Mouse (Mus musculus): ENCODE measurements around the gene Dhx40. TPM values are rescaled to one million over a fixed set of nuclear protein-coding genes. Genes with fewer than 3 reads are reported as not detected.

Gene Dhx40
- 10 to 100 TPM; 11.7 to 15.0 (median 14.1) TPM for total RNA-seq (2022)

DNA sequence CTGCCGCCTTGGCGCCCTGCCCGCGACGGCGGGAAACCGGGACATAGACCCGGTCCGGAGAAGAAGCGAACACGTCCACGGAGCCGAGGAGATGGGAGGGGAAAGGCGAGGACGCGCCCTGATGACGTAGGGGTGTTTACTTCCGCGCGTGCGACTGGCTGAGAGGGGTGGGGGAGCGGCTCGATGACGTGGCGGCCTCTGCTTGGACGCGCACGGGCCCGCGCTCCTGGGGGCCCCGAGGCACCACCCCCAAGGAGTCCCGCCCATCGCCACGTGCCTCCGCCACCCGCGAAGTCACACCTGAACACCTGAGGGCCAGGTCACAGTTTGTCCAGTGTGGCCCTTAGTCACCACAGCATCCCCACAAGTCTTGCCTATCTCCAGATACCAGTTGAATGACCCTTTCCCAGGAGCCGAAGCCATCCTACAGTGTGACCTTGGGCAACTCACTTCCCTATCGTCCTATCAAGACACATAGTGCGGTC lies at the start of gene Dhx40:
TSS of gene Dhx40 (minus strand) at position 242 of the 485 bp plus-strand sequence.
- DNase-seq (ENCODE audit: low spot score in 2 of 2) = peak; percentile 80 to 81

DNA sequence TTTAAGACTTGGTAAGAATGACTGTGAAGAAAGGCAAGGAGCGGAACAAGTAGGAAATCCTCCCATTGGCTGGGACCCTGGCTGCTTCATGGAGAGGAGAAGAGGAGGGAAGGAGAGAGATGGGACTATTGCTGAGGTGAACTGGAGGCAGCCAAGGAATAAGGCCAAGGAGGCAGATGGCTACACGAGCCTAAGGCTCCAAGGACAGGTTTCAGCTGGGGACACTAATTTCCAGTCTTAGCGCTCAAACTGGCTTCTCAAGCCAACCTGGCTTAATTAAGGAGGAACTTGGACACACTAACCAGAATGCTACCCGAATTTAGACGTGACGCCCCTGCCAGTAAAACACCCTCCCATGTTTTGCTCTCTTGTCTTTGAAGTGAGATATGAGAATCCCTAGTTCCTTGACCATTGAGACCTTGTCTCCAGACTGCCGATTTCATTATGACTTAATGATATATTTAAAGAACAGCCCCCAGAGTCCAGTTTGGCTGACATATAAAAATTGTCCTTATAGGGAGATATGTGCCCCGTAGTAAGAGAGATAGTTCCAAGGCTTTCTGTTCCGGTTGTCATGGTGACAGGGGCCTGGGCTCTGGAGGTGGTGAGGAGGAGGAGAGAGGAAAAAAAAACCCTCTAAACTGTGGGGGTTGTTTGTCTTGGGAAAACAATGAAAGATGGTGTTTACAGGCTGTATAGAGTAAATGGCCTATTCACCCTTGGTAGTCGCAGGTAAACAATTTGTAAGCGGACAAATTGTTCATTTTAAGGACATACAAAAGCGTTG lies 48.3 kb upstream of the Dhx40 start:
- DNase-seq (ENCODE audit: low spot score in 2 of 2) = no peak

DNA sequence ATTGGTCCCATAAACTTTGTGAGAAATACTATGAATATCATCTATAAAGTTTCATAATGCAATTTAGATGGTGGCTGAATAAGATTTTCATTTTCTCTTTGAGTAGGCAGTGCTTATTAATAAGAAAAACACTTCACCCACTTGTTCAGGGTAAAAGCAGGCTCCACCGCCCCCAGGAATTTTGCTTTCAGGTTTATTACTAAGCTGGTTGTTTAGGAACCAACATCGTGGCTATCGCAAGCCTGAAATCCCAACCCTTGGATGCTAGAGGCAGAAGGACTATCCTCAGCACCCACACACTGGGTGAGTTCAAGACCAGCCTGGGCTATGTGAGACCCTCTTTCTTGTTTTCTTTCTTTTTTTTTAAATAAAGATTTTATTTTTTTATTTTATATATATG lies 45.5 kb upstream of the Dhx40 start:
- DNase-seq (ENCODE audit: low spot score in 2 of 2) = no peak

DNA sequence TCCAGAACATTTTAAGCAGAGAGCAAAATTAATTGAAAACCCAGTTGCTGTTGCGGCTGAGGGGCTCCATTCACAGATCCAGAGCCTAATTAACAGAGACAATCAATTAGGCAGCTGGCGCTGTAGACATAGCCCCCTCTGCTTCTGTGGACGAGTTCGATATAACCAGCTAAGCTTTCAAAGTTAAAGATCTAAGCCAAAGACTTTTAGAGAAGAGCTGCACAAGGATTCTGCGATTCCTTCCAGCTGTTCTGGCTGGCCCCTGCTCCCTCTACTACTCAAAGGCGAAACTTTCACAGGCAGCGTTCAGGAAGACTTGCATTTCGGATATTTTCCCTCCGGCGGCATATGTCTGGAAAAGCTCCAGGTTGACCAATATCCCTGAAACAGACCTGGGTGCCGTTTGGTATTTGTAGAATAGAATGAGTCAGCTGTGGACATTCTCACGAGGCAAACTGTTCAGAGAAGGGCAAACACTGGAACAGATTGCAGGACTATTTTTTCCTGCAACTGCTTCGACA lies 45.0 kb upstream of the Dhx40 start:
- no peak for DNase-seq (ENCODE audit: low spot score in 2 of 2)

DNA sequence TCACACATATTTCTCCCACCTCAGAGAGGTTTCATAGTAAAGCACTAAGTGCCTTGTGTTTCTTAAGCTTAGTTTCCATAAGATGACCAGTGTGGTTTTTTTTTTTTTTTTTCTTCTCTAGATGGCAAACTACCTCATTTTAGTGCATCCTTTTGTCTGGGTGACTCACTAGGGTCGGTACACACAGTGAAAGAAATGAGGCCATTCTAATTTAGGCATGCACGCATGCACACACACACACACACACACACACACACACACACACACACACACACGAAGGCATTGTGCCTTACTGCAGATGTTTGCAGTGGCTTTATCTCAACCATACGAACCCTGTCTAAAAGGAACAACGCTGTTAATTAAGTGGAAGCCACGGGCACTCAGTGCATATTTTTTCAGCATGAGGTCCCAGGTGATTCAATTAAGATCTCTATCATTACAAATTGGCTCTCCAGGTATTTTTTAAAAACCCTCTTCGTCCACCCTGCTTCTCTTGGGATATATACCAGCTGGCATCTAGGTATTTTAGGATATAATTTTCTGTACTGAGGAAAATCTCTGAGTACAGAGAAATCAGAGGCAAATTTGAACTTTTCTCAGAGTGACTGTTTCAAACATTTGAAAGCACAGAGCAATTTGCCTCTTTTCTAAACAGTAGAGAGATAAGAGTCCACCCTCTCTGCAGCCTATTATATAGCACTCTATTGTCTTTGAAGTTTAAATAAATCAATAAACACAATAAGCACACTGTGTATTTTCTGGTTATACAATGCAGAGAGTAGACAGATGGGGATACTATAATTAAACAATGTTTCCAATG lies 44.4 kb upstream of the Dhx40 start:
- no peak for DNase-seq (ENCODE audit: low spot score in 2 of 2)

DNA sequence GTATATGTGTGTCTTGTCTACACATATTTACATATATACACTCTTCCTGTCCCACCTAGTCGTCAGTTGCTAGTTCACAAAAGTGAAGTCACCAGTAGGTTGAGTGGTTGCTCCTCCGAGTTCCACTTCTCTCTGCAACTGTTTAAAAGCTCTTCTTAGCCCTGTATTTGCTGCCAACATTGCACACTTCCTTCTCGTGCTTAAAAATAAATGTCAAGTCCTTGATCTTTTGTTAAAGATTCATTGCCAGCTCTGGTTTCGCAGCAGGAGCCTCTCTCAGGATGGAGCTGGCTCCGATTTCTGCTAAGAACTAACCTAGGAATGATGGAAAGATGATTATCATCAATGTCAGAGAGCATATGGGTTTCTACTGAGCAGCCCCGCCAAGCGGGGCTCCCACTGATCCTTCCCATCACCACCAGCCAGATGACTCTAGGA lies 43.7 kb upstream of the Dhx40 start:
- no peak for DNase-seq (ENCODE audit: low spot score in 2 of 2)

DNA sequence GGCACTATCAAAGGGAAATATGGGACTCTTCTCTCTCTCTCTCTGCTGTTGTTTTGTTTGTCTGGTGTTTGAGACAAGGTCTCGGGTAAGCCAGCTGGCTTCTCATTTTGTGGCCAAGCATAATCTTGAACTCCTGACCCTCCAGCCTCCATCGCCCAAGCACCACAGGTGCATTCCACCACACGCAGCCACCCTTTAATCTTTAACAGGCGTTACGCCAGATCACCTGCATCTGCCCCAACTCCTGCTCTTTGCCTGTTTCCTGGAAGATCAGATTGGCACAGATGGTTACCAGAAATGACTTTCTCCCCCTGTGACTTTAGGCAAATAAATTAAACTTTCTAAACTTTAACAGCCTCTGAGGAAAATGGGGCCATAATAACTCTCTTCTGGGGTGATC lies 36.3 kb upstream of the Dhx40 start:
- DNase-seq (ENCODE audit: low spot score in 2 of 2) = no peak

DNA sequence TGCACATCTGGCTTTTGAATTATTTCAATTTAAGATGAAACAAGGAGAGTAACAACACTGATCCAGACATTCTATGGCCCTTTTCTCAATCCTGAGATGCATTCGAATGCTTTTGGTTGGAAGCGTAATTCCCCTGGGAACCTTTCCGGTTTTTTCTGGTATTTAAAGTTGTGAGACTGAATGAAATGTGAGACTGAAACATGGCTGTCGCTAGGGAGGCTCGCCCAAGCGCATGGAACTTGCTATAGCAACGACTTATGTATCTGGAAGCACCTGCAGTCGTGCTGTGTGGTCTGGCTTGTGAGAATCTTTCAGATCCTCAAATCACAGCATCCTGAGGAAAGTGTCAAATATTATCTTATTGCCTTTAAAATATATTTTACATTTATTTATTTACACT lies 33.7 kb upstream of the Dhx40 start:
- DNase-seq (ENCODE audit: low spot score in 2 of 2) = no peak

DNA sequence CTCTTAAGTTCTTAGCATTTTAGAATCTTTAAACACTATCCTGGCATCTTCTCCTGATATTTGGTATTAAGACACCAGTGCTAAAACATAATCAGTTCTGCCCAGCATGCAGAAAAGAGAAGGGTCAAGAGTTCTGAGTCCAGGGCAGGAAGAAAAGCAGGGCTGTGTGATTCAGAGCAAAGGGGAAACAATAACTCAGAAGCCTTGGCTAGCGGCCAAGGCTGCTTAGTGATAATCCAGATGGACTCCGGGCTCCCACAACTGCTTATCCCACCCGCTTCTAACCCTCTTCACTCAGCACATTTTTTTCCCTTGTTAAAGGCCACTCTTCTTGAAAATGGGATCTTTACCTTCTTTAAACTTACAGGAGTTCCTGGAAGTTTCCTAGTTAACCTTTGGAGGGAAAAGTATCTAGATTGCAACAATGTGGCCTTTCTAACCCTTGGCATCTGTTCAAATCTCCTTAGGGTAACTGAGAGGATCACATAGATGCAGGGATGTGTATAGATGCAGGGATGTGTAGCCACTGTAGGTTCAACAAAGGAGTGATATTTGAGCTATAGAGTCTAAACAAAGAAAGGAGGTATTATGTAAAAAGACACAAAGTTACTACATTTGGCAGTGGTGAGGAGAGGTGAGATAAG lies 33.1 kb upstream of the Dhx40 start:
- DNase-seq (ENCODE audit: low spot score in 2 of 2) = peak; percentile 9 to 46

DNA sequence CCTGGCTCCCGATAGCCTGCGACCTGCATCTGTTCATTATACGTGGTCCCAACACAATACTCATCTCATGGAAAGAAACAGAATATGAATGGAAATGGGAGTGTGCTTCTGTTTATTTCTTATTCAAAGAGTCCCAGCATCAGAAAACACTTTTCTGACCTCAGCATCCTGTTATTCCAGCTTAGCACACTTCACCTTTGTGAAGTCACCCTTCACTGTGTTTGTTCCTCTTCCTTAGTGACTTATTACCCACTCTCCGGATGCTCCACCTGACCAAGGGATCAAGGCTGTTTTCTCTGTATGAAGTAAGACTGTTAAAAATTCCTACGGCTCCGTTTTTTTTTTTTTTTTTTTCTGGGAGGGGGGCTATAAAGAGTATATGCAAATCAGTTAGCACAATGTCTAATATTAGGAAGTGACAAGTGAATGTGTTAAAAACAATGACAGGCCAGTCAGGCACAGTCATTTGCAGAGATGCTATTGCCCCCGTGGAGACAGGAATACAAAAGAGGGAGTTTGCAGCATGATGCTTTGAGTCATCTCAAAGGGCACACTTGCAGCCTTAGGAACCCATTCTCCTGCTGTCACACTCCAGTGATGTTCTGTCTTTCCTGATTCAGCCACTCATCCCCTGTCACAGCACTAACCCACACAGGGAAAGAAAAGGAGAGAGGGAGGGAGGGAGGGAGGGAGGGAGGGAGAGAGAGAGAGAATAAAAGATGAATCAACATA lies 32.3 kb upstream of the Dhx40 start:
- DNase-seq (ENCODE audit: low spot score in 2 of 2) = no peak

DNA sequence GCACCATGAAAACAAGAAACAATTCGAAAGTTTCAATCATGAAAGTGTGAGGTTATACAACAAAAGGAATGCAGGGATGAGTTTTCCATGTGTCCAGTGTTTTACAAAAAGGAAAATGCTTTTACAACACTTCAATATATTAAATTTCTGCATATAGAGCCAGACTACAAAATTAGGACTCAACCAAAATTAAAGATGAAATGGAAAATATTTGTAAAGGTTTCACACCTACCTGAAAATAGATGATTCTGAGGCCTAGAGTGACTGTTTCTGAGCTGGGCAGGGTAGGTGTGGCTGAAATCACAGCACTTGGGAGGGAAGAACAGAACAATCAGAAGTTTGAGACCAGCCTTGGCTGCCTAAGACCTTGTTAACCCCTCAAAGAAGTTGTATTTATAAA lies 31.2 kb upstream of the Dhx40 start:
- no peak for DNase-seq (ENCODE audit: low spot score in 2 of 2)

DNA sequence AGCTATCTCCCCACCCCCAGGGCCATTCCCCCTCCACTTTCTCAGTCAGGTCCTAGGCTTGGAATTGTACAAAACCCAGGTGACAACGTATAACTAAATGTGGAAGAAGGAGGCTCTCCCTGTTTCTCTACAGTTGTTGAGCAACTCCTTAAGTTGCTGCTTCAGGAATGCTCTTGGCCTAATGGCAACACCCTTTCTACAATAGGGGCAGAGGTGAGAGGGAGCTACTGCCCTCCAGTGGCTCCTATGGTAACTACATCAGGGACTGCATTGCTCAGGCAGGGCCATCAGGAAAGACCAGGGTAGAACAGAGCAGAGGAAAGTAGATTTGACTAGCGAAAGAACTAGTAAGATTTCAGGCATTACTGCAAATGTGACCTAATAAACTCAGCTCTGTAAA lies 28.8 kb upstream of the Dhx40 start:
- peak; percentile 63 to 69 for DNase-seq (ENCODE audit: low spot score in 2 of 2)

DNA sequence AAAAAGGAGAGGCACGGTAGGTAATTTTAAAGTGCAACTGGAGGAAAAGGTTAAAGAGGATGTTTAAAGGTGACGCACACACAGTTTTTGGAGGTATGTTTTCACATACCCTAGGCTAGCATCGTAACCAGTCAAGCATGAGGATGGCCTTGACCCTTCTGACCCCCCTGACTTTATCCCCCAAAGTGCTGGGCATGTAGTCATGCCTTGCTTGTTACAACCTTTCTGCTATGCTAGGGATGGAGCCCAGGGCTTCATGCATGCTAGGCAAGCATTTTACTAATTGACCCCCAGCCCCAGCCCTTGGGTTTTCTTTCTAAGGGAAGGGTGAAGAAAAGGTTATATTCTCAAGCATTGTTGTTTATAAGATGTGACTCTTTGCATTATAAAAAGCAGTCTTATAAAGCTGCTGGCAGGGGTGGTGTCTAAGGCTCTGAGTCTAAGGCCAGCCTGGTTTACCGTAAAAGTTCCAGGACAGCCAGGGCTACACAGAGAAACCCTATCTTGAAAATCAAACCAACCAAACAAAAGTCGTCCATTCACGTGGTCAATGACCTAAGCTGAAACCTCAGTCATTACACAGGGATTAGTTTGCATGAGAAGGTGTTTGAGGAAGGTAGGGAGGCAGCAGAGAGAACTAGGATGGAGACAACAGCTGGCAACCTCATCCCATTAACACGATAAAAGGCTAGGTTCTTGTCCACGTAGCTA lies 27.2 kb upstream of the Dhx40 start:
- no peak for DNase-seq (ENCODE audit: low spot score in 2 of 2)

DNA sequence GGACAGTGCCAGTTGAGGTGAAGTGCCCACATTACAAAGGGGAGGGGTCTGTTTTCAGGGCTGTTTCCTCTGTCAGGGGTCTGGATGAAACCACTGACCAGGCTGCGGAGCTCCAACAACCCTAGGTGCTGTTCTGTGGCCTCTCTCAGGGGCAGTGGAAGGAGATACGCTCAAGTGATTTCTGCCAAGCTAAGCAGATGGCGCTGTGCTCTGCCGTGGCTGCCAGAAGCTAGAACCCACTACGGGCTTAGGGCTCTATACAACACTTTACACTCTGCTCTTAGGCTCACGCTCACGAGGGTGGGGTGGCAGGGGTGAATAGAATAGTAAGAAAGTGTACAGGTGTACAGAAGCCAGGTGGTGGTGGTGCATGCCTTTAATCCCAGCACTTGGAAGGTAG lies 26.5 kb upstream of the Dhx40 start:
- DNase-seq (ENCODE audit: low spot score in 2 of 2) = no peak

DNA sequence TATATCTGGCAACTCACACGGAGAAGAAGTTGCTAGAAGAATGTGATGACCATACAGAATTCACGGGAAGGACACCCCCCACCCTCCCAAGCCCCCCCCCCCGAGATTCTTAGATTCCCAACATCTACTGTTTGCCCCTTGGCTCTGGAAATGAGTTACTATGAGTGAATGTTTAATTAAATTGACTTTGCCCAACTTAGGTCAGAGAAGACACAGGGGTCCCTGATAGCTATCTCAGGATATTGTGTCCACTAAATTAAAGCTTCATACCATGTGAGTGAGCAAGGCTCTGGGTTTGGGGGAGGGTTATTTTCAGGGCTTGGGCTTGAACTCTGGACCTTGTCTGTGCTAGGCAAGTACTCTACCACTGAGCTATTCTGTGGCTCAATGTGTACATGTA lies 25.6 kb upstream of the Dhx40 start:
- no peak for DNase-seq (ENCODE audit: low spot score in 2 of 2)

DNA sequence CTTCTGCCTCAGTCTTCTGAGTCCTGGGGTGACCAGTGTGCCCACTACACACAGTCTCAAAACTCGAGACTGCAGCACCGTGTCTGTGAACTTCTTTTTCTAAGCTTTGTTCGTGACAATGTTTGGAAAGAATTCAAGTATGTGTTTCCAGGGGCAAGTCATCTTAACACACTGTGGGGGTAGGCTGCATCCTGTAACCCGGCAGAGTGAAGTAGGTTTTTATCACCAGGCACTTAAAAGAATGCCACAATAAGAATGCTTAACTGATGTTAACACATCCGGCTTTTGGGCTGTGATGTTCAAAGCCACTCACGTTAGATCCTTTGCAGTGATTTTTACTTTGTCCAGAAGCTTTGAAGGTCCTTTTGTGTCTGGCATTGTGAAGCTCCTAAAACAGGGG lies 20.9 kb upstream of the Dhx40 start:
- DNase-seq (ENCODE audit: low spot score in 2 of 2) = no peak

DNA sequence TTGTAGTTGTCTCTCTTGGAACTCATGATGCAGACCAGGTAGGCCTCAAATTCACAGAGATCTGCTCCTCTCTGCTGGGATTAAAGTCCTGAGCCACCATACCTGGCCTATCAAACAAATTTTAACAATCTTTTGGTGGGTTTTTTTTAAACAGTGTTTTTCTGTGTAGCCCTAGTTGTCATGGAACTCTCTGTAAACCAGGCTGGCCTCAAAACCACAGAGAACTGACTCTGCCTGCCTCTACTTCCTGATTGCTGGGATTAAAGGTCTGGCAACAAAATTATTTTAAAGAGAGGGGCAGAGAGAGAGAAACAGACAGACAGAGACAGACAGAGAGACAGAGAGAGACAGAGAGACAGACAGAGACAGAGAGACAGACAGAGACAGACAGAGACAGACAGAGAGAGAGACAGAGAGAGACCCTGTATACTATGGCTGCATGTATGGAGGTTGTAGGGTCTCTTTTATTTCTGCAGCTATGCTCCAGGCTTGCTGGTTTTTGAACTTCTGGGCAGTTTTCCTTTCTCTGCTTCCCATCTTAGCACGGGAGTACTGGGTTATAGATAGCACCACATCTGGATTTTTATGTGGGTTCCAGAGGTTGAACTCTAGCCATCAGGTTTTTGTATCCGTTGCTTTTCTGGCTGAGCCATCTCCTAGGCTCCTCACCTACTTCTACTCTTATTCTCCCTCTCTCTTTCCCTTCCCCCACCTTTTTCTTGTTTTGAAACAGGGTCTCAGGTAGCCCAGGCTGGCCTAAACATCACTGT lies 20.1 kb upstream of the Dhx40 start:
- DNase-seq (ENCODE audit: low spot score in 2 of 2) = no peak

DNA sequence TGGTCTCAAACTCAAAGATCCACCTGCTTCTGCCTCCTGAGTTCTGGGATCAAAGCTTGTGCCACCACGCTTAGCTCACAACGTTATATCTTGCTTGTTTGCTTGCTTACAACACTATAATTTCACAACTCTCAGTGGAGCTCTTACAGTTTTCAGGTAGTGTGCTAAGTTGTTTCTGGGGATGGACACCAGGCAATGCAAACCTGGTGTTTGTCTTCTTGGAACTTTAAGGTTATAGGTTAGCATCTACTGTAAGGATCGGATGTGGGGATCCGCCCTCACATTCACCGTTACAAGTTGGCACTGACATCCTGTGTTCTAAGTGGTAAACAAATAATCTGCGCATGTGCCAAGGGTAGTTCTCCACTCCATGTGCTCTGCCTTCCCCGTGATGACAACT lies 16.9 kb upstream of the Dhx40 start:
- no peak for DNase-seq (ENCODE audit: low spot score in 2 of 2)

DNA sequence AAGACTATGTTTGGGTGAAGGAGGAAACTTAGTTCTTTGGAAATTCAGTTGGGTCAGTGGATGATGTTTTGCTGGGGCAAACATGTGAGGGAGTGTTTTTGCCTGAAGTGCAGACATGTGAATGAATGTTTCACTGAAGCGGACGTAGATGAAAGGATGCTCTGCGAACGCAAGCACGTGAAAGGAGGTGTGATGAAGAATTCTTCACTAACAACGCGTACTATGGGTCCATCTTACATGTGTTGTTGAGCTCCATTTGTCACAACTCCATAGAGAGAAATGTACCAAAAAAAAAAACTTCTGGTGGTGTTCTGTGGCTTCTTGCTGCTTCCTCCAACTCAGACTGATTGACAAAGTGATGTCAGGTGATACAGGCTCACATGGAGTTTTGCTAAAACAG lies 15.0 kb upstream of the Dhx40 start:
- DNase-seq (ENCODE audit: low spot score in 2 of 2) = no peak

DNA sequence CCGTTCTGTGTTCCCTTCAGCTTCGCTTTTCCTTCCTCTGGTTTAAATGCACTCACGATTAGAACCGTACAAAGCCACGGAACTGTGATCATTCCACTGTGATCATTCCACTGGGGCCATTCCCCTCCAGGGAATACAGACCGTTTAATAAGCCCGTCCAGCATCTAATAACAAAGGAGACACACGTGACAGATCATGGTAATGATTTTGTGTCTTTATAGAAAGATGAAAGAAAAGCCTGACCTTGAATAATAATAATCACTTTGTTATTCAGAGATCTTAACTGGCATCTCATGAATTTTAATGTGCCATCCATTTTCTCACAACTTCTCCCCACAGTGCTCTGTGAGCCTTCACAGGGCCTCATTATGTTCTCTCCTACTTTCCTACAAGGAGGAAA lies 12.0 kb upstream of the Dhx40 start:
- no peak for DNase-seq (ENCODE audit: low spot score in 2 of 2)

Measured in gastrocnemius, adult 8-10 months (tissue).